Mouse (Mus musculus) CH12.LX (cell line): ENCODE results near the gene Fbrsl1. TPM values are rescaled to one million over a fixed set of nuclear protein-coding genes. Genes with fewer than 3 reads are reported as not detected.

ENCODE experiments used
- DNase-seq: peaks from one replicate; pipeline ENCODE4 v3.0.0-alpha.2; 2013; ENCODE audit errors: extremely low read depth
- H3K27ac ChIP-seq: 2 replicates; pipeline ENCODE4 v1.5.1; 2012; ENCODE audit warnings: low read depth, mild to moderate bottlenecking, control low read depth, moderate library complexity; ENCODE audit not compliant: insufficient read depth
- H3K27me3 ChIP-seq: replicated peaks from 2 replicates; pipeline ENCODE3; 2012; ENCODE audit warnings: inconsistent platforms
- H3K36me3 ChIP-seq, 2 experiments: replicated peaks in 1 of 2; 2 replicates each; pipeline versions ENCODE3 to v1.6.1; 2012; ENCODE audit warnings: inconsistent platforms in 1 of 2, low read length in 1 of 2, mild to moderate bottlenecking in 1 of 2, mixed read lengths in 1 of 2, moderate library complexity in 1 of 2; ENCODE audit not compliant: control insufficient read depth in 1 of 2, insufficient read depth in 1 of 2
- H3K4me1 ChIP-seq, 2 experiments: 2 replicates each; pipeline ENCODE4 v1.6.1; 2012; ENCODE audit warnings: inconsistent platforms in 1 of 2, moderate library complexity in 1 of 2; ENCODE audit not compliant: insufficient read depth in 2 of 2, control insufficient read depth in 1 of 2
- H3K4me2 ChIP-seq: 2 replicates; pipeline ENCODE4 v1.6.1; 2012; ENCODE audit warnings: low read depth, mild to moderate bottlenecking, control low read depth; ENCODE audit not compliant: poor library complexity, insufficient read depth, severe bottlenecking
- H3K4me3 ChIP-seq, 3 experiments: fragments of 150-350 bp in 1 of 3; sonication (generic) in 1 of 3; replicated peaks in 1 of 3; 2 replicates each; pipeline versions ENCODE3 to v1.5.1; 2011 to 2012; ENCODE audit warnings: low read depth in 2 of 3, low read length in 2 of 3, mild to moderate bottlenecking in 2 of 3, moderate library complexity in 2 of 3, control low read depth in 1 of 3, improper control_type of control experiment in 1 of 3, inconsistent platforms in 1 of 3, mixed read lengths in 1 of 3; ENCODE audit not compliant: poor library complexity in 1 of 3
- H3K79me2 ChIP-seq: replicated peaks from 2 replicates; pipeline ENCODE4 v1.6.1; 2012; ENCODE audit warnings: mild to moderate bottlenecking, moderate library complexity; ENCODE audit not compliant: control insufficient read depth, poor library complexity, insufficient read depth, severe bottlenecking; ENCODE audit errors: extremely low read depth
- H3K9ac ChIP-seq: 2 replicates; pipeline ENCODE4 v1.6.1; 2012; ENCODE audit warnings: low read depth, mild to moderate bottlenecking, control low read depth, moderate library complexity; ENCODE audit not compliant: insufficient read depth
- H3K9me3 ChIP-seq: replicated peaks from 2 replicates; pipeline ENCODE3; 2012; ENCODE audit warnings: low read length, inconsistent platforms, mixed read lengths
- CHD1 ChIP-seq: IDR thresholded peaks from 2 replicates; pipeline ENCODE4 v1.6.1; 2012; ENCODE audit warnings: low read depth, low read length, improper control_type of control experiment, inconsistent platforms
- CHD2 ChIP-seq: IDR thresholded peaks from 2 replicates; pipeline ENCODE4 v1.6.1; 2011; ENCODE audit warnings: low read length, improper control_type of control experiment
- ELF1 ChIP-seq: IDR thresholded peaks from 2 replicates; pipeline ENCODE4 v1.6.1; 2014; ENCODE audit warnings: low read depth, mild to moderate bottlenecking, inconsistent platforms, low read length, improper control_type of control experiment
- EP300 ChIP-seq: IDR thresholded peaks from 2 replicates; pipeline ENCODE4 v1.6.1; 2011; ENCODE audit warnings: low read length, improper control_type of control experiment
- ETS1 ChIP-seq: conservative IDR thresholded peaks from 2 replicates; pipeline ENCODE4 v1.6.1; 2012; ENCODE audit warnings: low read depth, mild to moderate bottlenecking, inconsistent platforms, low read length, improper control_type of control experiment, moderate library complexity
- HCFC1 ChIP-seq: IDR thresholded peaks from 2 replicates; pipeline ENCODE4 v1.6.1; 2012; ENCODE audit warnings: low read depth, mild to moderate bottlenecking, inconsistent platforms, low read length, improper control_type of control experiment
- IRF4 ChIP-seq: IDR thresholded peaks from 2 replicates; pipeline ENCODE4 v1.6.1; 2014; ENCODE audit warnings: low read depth, mild to moderate bottlenecking, inconsistent platforms, low read length, improper control_type of control experiment
- JUN ChIP-seq: IDR thresholded peaks from 2 replicates; pipeline ENCODE4 v1.6.1; 2011; ENCODE audit warnings: low read depth, mild to moderate bottlenecking, low read length, improper control_type of control experiment, moderate library complexity; ENCODE audit not compliant: insufficient read depth
- KAT2A ChIP-seq: IDR thresholded peaks from 2 replicates; pipeline ENCODE4 v1.6.1; 2012; ENCODE audit warnings: low read length, improper control_type of control experiment, inconsistent platforms; ENCODE audit not compliant: insufficient replicate concordance
- MAFK ChIP-seq: IDR thresholded peaks from 2 replicates; pipeline ENCODE4 v1.6.1; 2011; ENCODE audit warnings: low read length, improper control_type of control experiment; ENCODE audit not compliant: insufficient replicate concordance
- MAX ChIP-seq: IDR thresholded peaks from 2 replicates; pipeline ENCODE4 v1.6.1; 2011; ENCODE audit warnings: low read length, improper control_type of control experiment
- MAZ ChIP-seq: IDR thresholded peaks from 2 replicates; pipeline ENCODE4 v1.6.1; 2012; ENCODE audit warnings: low read depth, mild to moderate bottlenecking, inconsistent platforms, low read length, improper control_type of control experiment, moderate library complexity
- MYC ChIP-seq: IDR thresholded peaks from 2 replicates; pipeline ENCODE4 v1.6.1; 2011; ENCODE audit warnings: low read depth, mild to moderate bottlenecking, improper control_type of control experiment, low read length
- NELFE ChIP-seq: IDR thresholded peaks from 2 replicates; pipeline ENCODE4 v1.6.1; 2011; ENCODE audit warnings: low read depth, low read length, improper control_type of control experiment
- NRF1 ChIP-seq: IDR thresholded peaks from 2 replicates; pipeline ENCODE4 v1.6.1; 2014; ENCODE audit warnings: low read depth, mild to moderate bottlenecking, inconsistent platforms, low read length, improper control_type of control experiment, moderate library complexity
- PAX5 ChIP-seq: IDR thresholded peaks from 2 replicates; pipeline ENCODE4 v1.6.1; 2012; ENCODE audit warnings: low read length, inconsistent platforms, mixed read lengths
- POLR2A ChIP-seq: IDR thresholded peaks from 2 replicates; pipeline ENCODE4 v1.6.1; 2011; ENCODE audit warnings: low read depth, mild to moderate bottlenecking, improper control_type of control experiment, low read length
- RAD21 ChIP-seq: IDR thresholded peaks from 2 replicates; pipeline ENCODE4 v1.6.1; 2011; ENCODE audit warnings: low read depth, mild to moderate bottlenecking, low read length, improper control_type of control experiment, moderate library complexity
- SIN3A ChIP-seq: IDR thresholded peaks from 2 replicates; pipeline ENCODE4 v1.6.1; 2012; ENCODE audit warnings: low read length, improper control_type of control experiment, inconsistent platforms
- SMC3 ChIP-seq: IDR thresholded peaks from 2 replicates; pipeline ENCODE4 v1.6.1; 2011; ENCODE audit warnings: low read depth, low read length, improper control_type of control experiment
- UBTF ChIP-seq: IDR thresholded peaks from 2 replicates; pipeline ENCODE4 v1.6.1; 2012; ENCODE audit warnings: low read depth, mild to moderate bottlenecking, inconsistent platforms, low read length, improper control_type of control experiment, moderate library complexity
- USF1 ChIP-seq: IDR thresholded peaks from 2 replicates; pipeline ENCODE4 v1.6.1; 2014; ENCODE audit warnings: low read depth, mild to moderate bottlenecking, inconsistent platforms, low read length, improper control_type of control experiment
- ZC3H11A ChIP-seq: IDR thresholded peaks from 2 replicates; pipeline ENCODE4 v1.6.1; 2012; ENCODE audit warnings: low read depth, mild to moderate bottlenecking, inconsistent platforms, low read length, improper control_type of control experiment
- ZKSCAN1 ChIP-seq: IDR thresholded peaks from 2 replicates; pipeline ENCODE4 v1.6.1; 2012; ENCODE audit warnings: low read depth, inconsistent platforms, low read length, improper control_type of control experiment, borderline replicate concordance
- ZMIZ1 ChIP-seq: IDR thresholded peaks from 2 replicates; pipeline ENCODE4 v1.6.1; 2012; ENCODE audit warnings: low read depth, mild to moderate bottlenecking, inconsistent platforms, low read length, improper control_type of control experiment
- dilution Hi-C: fragments of 300-500 bp; cut with MboI; formaldehyde crosslinking; loops from 2 replicates; pipeline ENCODE4 v1.14.3; 2020; ENCODE audit warnings: low sequenced_read_pairs; ENCODE audit not compliant: extremely low pct_unique_long_range_greater_than_20kb, extremely low pct_ligation_motif_present
- in situ Hi-C: fragments of 300-500 bp; cut with MboI; formaldehyde crosslinking; loops from 3 replicates; pipeline ENCODE4 v1.14.3; 2019; ENCODE audit warnings: low sequenced_read_pairs, low pct_ligation_motif_present, low pct_unique_long_range_greater_than_20kb, mixed read lengths
- polyA plus RNA-seq: library from polyadenylated mRNA; unstranded; fragments of >175 nt; gene quantifications from 2 replicates; pipeline ENCODE4 v1.2.1, GENCODE M21; 2012; ENCODE audit warnings: low read depth; ENCODE audit not compliant: insufficient read length
- total RNA-seq, 2 experiments: library from RNA; depleted of rRNA; stranded (reverse); fragments of 300-350 nt in 1 of 2; fragments of >200 nt in 1 of 2; gene quantifications; 2 replicates each; pipeline ENCODE4 v1.2.3; 2012 to 2014

Gene Fbrsl1
- total and polyA plus RNA-seq, 3 experiments, result 3.0 to 32.0 (median 9.8) TPM

DNA sequence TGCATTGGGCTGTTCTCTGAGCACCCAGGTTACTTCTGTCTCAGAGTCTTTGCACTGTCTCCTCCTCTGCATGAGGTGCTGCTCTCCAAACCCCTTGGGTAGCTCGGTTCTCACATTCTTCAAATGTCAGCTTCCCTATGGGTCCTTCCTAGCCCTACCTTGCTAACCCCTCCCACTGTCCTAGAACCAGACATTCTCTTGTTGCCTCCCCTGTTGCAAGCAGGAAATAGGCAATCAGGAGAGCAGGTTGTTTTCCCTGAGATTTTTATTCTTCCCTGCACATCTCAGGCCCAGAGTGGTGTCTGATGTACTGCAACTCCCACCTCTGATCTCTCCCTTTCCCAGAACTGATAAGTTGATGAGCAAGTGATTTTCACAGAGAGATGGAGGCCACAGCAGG lies 39.6 kb upstream of the Fbrsl1 start:
- dilution Hi-C loops, result no loop called here

GRCm38 (mm10) chr5:110486674-110487334 lies 38.5 kb upstream of the Fbrsl1 start:
- DNase-seq, result no peak
- Histone ChIP-seq H3K4me3 (no peak overlapping the region), H3K4me2 (no peak overlapping the region), H3K9ac (no peak overlapping the region), H3K79me2 (no peaks in the 10 kb centered on the region), H3K9me3 (no peaks in the 10 kb centered on the region), H3K27me3 (no peaks in the 10 kb centered on the region), H3K27ac (no peak overlapping the region), H3K36me3 (no peaks in the 10 kb centered on the region), H3K4me1 (peaks cover 5 to 18% of the 10 kb centered on the region in 2 experiments)
- in situ Hi-C loops (no loop called here), dilution Hi-C loops (no loop called here)
- no peak for TF ChIP-seq EP300
- TF ChIP-seq SIN3A, result no peak
- TF ChIP-seq IRF4, result no peak
- TF ChIP-seq ZKSCAN1, result no peak
- TF ChIP-seq POLR2A, result no peak
- TF ChIP-seq USF1, result no peak
- no peak for TF ChIP-seq ETS1
- TF ChIP-seq PAX5, result no peak
- no peak for TF ChIP-seq NELFE
- no peak for TF ChIP-seq RAD21
- TF ChIP-seq SMC3, result no peak
- TF ChIP-seq KAT2A, result no peak
- no peak for TF ChIP-seq ZC3H11A
- TF ChIP-seq CHD1, result no peak
- TF ChIP-seq UBTF, result no peak

More for the DNA sequence above, 39.6 kb upstream of the Fbrsl1 start:
- no peaks in the 10 kb centered on the region for H3K27me3 ChIP-seq
- in situ Hi-C loops, result no loop called here
- TF ChIP-seq SMC3 (no peak), NELFE (no peak), MAZ (no peak), JUN (no peak), MYC (no peak), EP300 (no peak), SIN3A (no peak), ZC3H11A (no peak), MAX (no peak), ELF1 (no peak), KAT2A (no peak), HCFC1 (no peak), ZMIZ1 (no peak), MAFK (no peak), UBTF (no peak), CHD2 (no peak), RAD21 (no peak), CHD1 (no peak), NRF1 (no peak)
- no peaks in the 10 kb centered on the region for H3K36me3 ChIP-seq
- DNase-seq, result no peak
- peaks cover 5 to 23% of the 10 kb centered on the region in 2 experiments for H3K4me1 ChIP-seq
- no peaks in the 10 kb centered on the region for H3K79me2 ChIP-seq
- no peak overlapping the region for H3K4me2 ChIP-seq
- H3K9me3 ChIP-seq, result no peaks in the 10 kb centered on the region
- H3K4me3 ChIP-seq, result no peak overlapping the region
- no peak overlapping the region for H3K9ac ChIP-seq
- no peak overlapping the region for H3K27ac ChIP-seq
